Mouse (Mus musculus) ES-Bruce4 (cell line): Measurements from ENCODE around the gene Naa60. TPM values are rescaled to one million over a fixed set of nuclear protein-coding genes. Genes with fewer than 3 reads are reported as not detected.

Experiments used
- H3K27ac ChIP-seq: 2 replicates; pipeline ENCODE4 v1.5.1; 2012; ENCODE audit warnings: low read length, inconsistent platforms; ENCODE audit not compliant: insufficient read depth
- H3K27me3 ChIP-seq: 2 replicates; pipeline ENCODE4 v1.6.1; 2012; ENCODE audit warnings: mild to moderate bottlenecking, low read length, inconsistent platforms; ENCODE audit not compliant: control insufficient read depth, poor library complexity, insufficient read depth, severe bottlenecking
- H3K36me3 ChIP-seq: 2 replicates; pipeline ENCODE4 v1.6.1; 2012; ENCODE audit warnings: inconsistent platforms, mild to moderate bottlenecking, low read length, moderate library complexity; ENCODE audit not compliant: control insufficient read depth, poor library complexity, insufficient read depth, severe bottlenecking
- H3K4me1 ChIP-seq: one replicate; pipeline ENCODE4 v1.8.1; 2011; ENCODE audit warnings: low read length; ENCODE audit not compliant: control insufficient read depth, insufficient read depth
- H3K4me3 ChIP-seq: 2 replicates; pipeline ENCODE4 v1.5.1; 2011; ENCODE audit warnings: low read depth, mild to moderate bottlenecking, low read length
- H3K9ac ChIP-seq: 2 replicates; pipeline ENCODE4 v1.6.1; 2012; ENCODE audit warnings: low read depth, mild to moderate bottlenecking, inconsistent platforms; ENCODE audit not compliant: poor library complexity, severe bottlenecking
- H3K9me3 ChIP-seq: replicated peaks from 2 replicates; pipeline ENCODE4 v1.6.1; 2012; ENCODE audit warnings: mild to moderate bottlenecking, low read length, inconsistent platforms; ENCODE audit not compliant: control insufficient read depth, poor library complexity, insufficient read depth, severe bottlenecking
- CTCF ChIP-seq: IDR thresholded peaks from one replicate; pipeline ENCODE4 v1.8.1; 2011; ENCODE audit warnings: low read depth, low read length
- EP300 ChIP-seq: IDR thresholded peaks from 2 replicates; pipeline ENCODE4 v1.6.1; 2011; ENCODE audit warnings: low read depth, low read length; ENCODE audit not compliant: insufficient read depth
- POLR2A ChIP-seq: IDR thresholded peaks from one replicate; pipeline ENCODE4 v1.8.1; 2011; ENCODE audit warnings: low read length; ENCODE audit not compliant: insufficient read depth
- polyA plus RNA-seq: library from polyadenylated mRNA; stranded (reverse); fragments of >200 nt; gene quantifications from 2 replicates; pipeline ENCODE4 v1.2.4, GENCODE M21; 2011; ENCODE audit warnings: low read depth; ENCODE audit not compliant: missing spikeins, insufficient read depth, insufficient read length

Gene Naa60
- polyA plus RNA-seq, 1 experiment, result 37.2 TPM

GRCm38 (mm10) chr16:3923515-3923914 lies 51.3 kb downstream of the Naa60 start:
- H3K9me3 ChIP-seq, result no peaks in the 10 kb centered on the region
- no peak for TF ChIP-seq POLR2A
- no peak for TF ChIP-seq EP300
- no peak for TF ChIP-seq CTCF
- no peak overlapping the region for H3K4me3 ChIP-seq
- H3K36me3 ChIP-seq, result no peaks in the 10 kb centered on the region
- H3K27ac ChIP-seq, result no peak overlapping the region
- no peak overlapping the region for H3K9ac ChIP-seq
- H3K4me1 ChIP-seq, result no peaks in the 10 kb centered on the region
- H3K27me3 ChIP-seq, result no peaks in the 10 kb centered on the region

DNA sequence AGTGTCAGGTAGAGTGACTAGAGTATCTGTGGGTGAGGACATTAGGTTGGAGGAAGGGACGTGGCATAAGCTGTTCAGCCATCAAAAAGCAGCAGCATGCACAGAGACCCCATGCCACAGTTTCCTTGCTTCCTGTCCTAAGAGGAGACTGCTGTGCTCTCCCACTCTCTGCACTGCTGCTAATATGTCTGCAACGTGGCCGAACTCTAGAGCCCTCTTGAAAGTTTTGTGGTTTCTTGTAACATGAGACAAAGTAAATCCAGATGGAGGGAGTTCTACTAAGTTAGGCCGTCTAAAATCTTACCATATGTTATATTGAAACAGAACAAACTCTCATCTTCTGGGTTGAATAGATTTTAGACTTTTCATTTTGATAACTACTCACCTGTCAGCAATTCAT lies 51.8 kb downstream of the Naa60 start:
- H3K27me3 ChIP-seq, result no peaks in the 10 kb centered on the region
- H3K9ac ChIP-seq, result no peak overlapping the region
- H3K27ac ChIP-seq, result no peak overlapping the region
- H3K4me3 ChIP-seq, result no peak overlapping the region
- H3K9me3 ChIP-seq, result no peaks in the 10 kb centered on the region
- no peak for TF ChIP-seq EP300
- TF ChIP-seq CTCF, result no peak
- TF ChIP-seq POLR2A, result no peak
- no peaks in the 10 kb centered on the region for H3K36me3 ChIP-seq
- no peaks in the 10 kb centered on the region for H3K4me1 ChIP-seq

GRCm38 (mm10) chr16:3928582-3928981 lies 56.4 kb downstream of the Naa60 start:
- TF ChIP-seq EP300 (no peak), CTCF (no peak), POLR2A (no peak)
- Histone ChIP-seq H3K27me3 (no peaks in the 10 kb centered on the region), H3K27ac (no peak overlapping the region), H3K36me3 (no peaks in the 10 kb centered on the region), H3K9ac (no peak overlapping the region), H3K9me3 (no peaks in the 10 kb centered on the region), H3K4me3 (no peak overlapping the region), H3K4me1 (peaks cover 2% of the 10 kb centered on the region)

- Histone ChIP-seq H3K4me3 (no peak overlapping the region), H3K27me3 (no peaks in the 10 kb centered on the region), H3K9ac (no peak overlapping the region), H3K36me3 (no peaks in the 10 kb centered on the region), H3K27ac (no peak overlapping the region), H3K9me3 (no peaks in the 10 kb centered on the region), H3K4me1 (peaks cover 2% of the 10 kb centered on the region)
- no peak for TF ChIP-seq POLR2A
- no peak for TF ChIP-seq CTCF
These were observed 57.0 kb downstream of the Naa60 start for GRCm38 (mm10) chr16:3929151-3929550.

DNA sequence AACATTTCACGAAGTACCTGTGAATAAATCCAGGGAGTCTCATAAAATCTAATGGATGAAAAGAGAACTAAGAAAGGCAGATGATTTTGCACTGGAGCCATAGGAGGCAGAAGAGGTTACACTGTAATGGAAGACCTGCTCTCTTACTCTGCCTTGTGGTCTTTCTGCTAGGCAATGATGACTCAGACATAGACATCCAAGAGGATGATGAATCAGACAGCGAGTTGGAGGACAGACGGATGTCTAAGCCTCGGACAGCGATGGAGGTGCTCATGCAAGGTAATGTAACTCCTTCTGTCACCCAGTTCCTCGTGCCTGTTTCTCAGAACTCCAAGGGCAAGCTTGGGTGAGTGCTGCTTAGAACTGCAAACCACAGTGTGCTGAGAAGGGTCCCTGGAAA lies 61.4 kb downstream of the Naa60 start:
- no peak overlapping the region for H3K27ac ChIP-seq
- no peak for TF ChIP-seq CTCF
- no peak for TF ChIP-seq POLR2A
- TF ChIP-seq EP300, result no peak
- H3K36me3 ChIP-seq, result no peaks in the 10 kb centered on the region
- H3K9ac ChIP-seq, result no peak overlapping the region
- H3K4me1 ChIP-seq, result peaks cover 2% of the 10 kb centered on the region
- H3K27me3 ChIP-seq, result no peaks in the 10 kb centered on the region
- no peak overlapping the region for H3K4me3 ChIP-seq
- no peaks in the 10 kb centered on the region for H3K9me3 ChIP-seq

GRCm38 (mm10) chr16:3934091-3934490 lies 61.9 kb downstream of the Naa60 start:
- no peaks in the 10 kb centered on the region for H3K36me3 ChIP-seq
- no peak overlapping the region for H3K9ac ChIP-seq
- H3K4me1 ChIP-seq, result peaks cover 2% of the 10 kb centered on the region
- H3K9me3 ChIP-seq, result no peaks in the 10 kb centered on the region
- TF ChIP-seq CTCF (no peak), EP300 (no peak), POLR2A (no peak)
- no peaks in the 10 kb centered on the region for H3K27me3 ChIP-seq
- no peak overlapping the region for H3K4me3 ChIP-seq
- no peak overlapping the region for H3K27ac ChIP-seq
